Mouse (Mus musculus) B cell, adult 2 months (primary cell): ENCODE data around the gene Mob3b.
A peak's percentile ranks its signal among the peaks of the same experiment; 100 is the strongest.

Experiments used
- DNase-seq, 2 experiments: peaks; one replicate each; pipeline ENCODE4 v3.0.0; 2022

Gene Mob3b

GRCm38 (mm10) chr4:35112452-35112851, 44.8 kb downstream of the Mob3b start:
- no peak for DNase-seq

- DNase-seq = no peak
These were observed 52.0 kb downstream of the Mob3b start for GRCm38 (mm10) chr4:35105115-35105773.

GRCm38 (mm10) chr4:35101201-35101600, 56.1 kb downstream of the Mob3b start:
- no peak for DNase-seq

- DNase-seq = peak; percentile 53
These were observed 57.2 kb downstream of the Mob3b start for GRCm38 (mm10) chr4:35099865-35100780.

GRCm38 (mm10) chr4:35099210-35099864, 57.9 kb downstream of the Mob3b start:
- DNase-seq = no peak

- DNase-seq = no peak
These were observed 58.7 kb downstream of the Mob3b start for GRCm38 (mm10) chr4:35098552-35098951.

- DNase-seq = peak; percentile 81 to 83
These were observed 60.8 kb downstream of the Mob3b start for GRCm38 (mm10) chr4:35096226-35097175.

GRCm38 (mm10) chr4:35092457-35092856, 64.8 kb downstream of the Mob3b start:
- no peak for DNase-seq

GRCm38 (mm10) chr4:35091157-35091784, 66.0 kb downstream of the Mob3b start:
- no peak for DNase-seq

- no peak for DNase-seq
These were observed 67.7 kb downstream of the Mob3b start for GRCm38 (mm10) chr4:35089321-35090316.

GRCm38 (mm10) chr4:35086067-35086700, 71.1 kb downstream of the Mob3b start:
- no peak for DNase-seq

GRCm38 (mm10) chr4:35084060-35084459, 73.2 kb downstream of the Mob3b start:
- no peak for DNase-seq

GRCm38 (mm10) chr4:35082476-35083114, 74.7 kb downstream of the Mob3b start:
- DNase-seq = no peak

- DNase-seq = no peak
These were observed 77.0 kb downstream of the Mob3b start for GRCm38 (mm10) chr4:35080285-35080684.

- DNase-seq = no peak
These were observed 88.5 kb downstream of the Mob3b start for GRCm38 (mm10) chr4:35068739-35069138.

- no peak for DNase-seq
These were observed 91.1 kb downstream of the Mob3b start for GRCm38 (mm10) chr4:35066163-35066562.

GRCm38 (mm10) chr4:35065075-35065838, 92.0 kb downstream of the Mob3b start:
- no peak for DNase-seq

GRCm38 (mm10) chr4:35063146-35063719, 94.1 kb downstream of the Mob3b start:
- no peak for DNase-seq
